Mouse (Mus musculus): ENCODE measurements around the gene Slc4a3.

DNA sequence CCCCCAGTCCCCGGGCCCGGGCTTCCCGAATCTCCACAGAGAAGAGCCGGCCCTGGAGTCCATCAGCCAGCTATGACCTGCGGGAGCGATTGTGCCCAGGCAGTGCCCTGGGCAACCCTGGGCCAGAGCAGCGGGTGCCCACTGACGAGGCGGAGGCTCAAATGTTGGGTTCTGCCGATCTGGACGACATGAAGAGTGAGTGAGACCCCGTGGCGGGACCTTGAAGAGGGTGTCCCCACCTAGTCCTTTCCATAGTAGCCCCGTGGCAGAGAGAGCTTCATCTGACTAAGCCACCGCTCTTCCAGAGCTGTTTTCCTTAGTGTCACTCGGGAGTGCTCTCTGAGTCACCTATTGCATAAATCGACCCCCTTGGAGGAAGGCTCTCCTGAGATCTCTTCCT is 2.8 kb downstream of the Slc4a3 start:
- no peak for TF ChIP-seq CTCF (IDR thresholded peaks at IDR 0.05; ENCODE audit: borderline replicate concordance, control insufficient read depth, extremely low read depth, insufficient read depth, low read length, poor library complexity)
- no peak for TF ChIP-seq POLR2A (IDR thresholded peaks at IDR 0.05; ENCODE audit: control insufficient read depth, extremely low read depth, insufficient read depth, low read length, poor library complexity)

All from thymus, adult 2 months (tissue).